Mouse (Mus musculus) liver, embryonic 16.5 days (tissue): ENCODE measurements around the gene Slc47a2. TPM values are rescaled to one million over a fixed set of nuclear protein-coding genes. Genes with fewer than 3 reads are reported as not detected.

Source experiments
- ATAC-seq: fragments of 200-750 bp; cut with Nextera tagmentation; 2 replicates; pipeline ENCODE4 v1.8.0; 2017; ENCODE audit warnings: low read depth, mild to moderate bottlenecking, moderate number of reproducible peaks, moderate library complexity
- H3K27ac ChIP-seq: fragments of 300-500 bp; sonication (generic); 2 replicates; pipeline ENCODE4 v1.5.1; 2014; ENCODE audit warnings: mild to moderate bottlenecking, low read length
- H3K27me3 ChIP-seq: fragments of 300-500 bp; sonication (generic); 2 replicates; pipeline ENCODE4 v1.6.1; 2014; ENCODE audit warnings: low read depth, low read length, mixed read lengths; ENCODE audit not compliant: control insufficient read depth, insufficient read depth
- H3K36me3 ChIP-seq: fragments of 300-500 bp; sonication (generic); 2 replicates; pipeline ENCODE4 v1.6.1; 2014; ENCODE audit warnings: mild to moderate bottlenecking; ENCODE audit not compliant: control insufficient read depth, insufficient read depth
- H3K4me1 ChIP-seq: fragments of 300-500 bp; sonication (generic); 2 replicates; pipeline ENCODE4 v1.6.1; 2014; ENCODE audit warnings: low read depth, low read length, mixed read lengths; ENCODE audit not compliant: control insufficient read depth
- H3K4me2 ChIP-seq: fragments of 300-500 bp; sonication (generic); 2 replicates; pipeline ENCODE4 v1.6.1; 2014; ENCODE audit warnings: low read depth, low read length, mixed read lengths
- H3K4me3 ChIP-seq: fragments of 300-500 bp; sonication (generic); 2 replicates; pipeline ENCODE4 v1.5.1; 2014; ENCODE audit warnings: low read depth, mild to moderate bottlenecking, low read length
- H3K9ac ChIP-seq: fragments of 300-500 bp; sonication (generic); 2 replicates; pipeline ENCODE4 v1.6.1; 2014; ENCODE audit warnings: low read depth, low read length
- H3K9me3 ChIP-seq: fragments of 300-500 bp; sonication (generic); replicated peaks from 2 replicates; pipeline ENCODE4 v1.6.1; 2016; ENCODE audit warnings: low read length; ENCODE audit not compliant: control insufficient read depth
- WGBS: fragments of 180-500 bp; shearing (Covaris S2); extraction: QIAGEN DNeasy Blood & Tissue Kit; methylation state at CpG from one replicate; pipeline ENCODE4 v1.1.7; 2014; ENCODE audit not compliant: insufficient replicate concordance; 5-methylcytosine and 5-hydroxymethylcytosine counted together
- polyA plus RNA-seq: library from polyadenylated mRNA; unstranded; fragments of >200 nt; fragmentation: Nextera tagmentation; extraction: Ambion mirVana; gene quantifications from 2 replicates; pipeline ENCODE4 v1.2.1, GENCODE M21; 2015

The Slc47a2 gene
- polyA plus RNA-seq, 1 experiment from 2014 or later, result 0.06 TPM

- H3K27ac ChIP-seq, result no peak overlapping the region
- ATAC-seq, result no peak
- 47% methylated on average over 9 of the region's 9 CpGs for WGBS
Measured at GRCm38 (mm10) chr11:61366517-61367273, 24.0 kb upstream of the Slc47a2 start.

GRCm38 (mm10) chr11:61365938-61366337 lies 23.3 kb upstream of the Slc47a2 start:
- Histone ChIP-seq H3K4me1 (no peaks in the 10 kb centered on the region; the same call in 1 of the 2 replicates), H3K4me3 (no peak overlapping the region), H3K27me3 (no peaks in the 10 kb centered on the region), H3K9ac (no peak overlapping the region), H3K36me3 (no peaks in the 10 kb centered on the region), H3K4me2 (no peak overlapping the region), H3K27ac (no peak overlapping the region), H3K9me3 (no peaks in the 10 kb centered on the region)
- whole genome bisulfite sequencing, result 47% methylated on average over 3 of the region's 3 CpGs
- ATAC-seq, result peak; percentile 13; the same call in 1 of the 2 replicates

More at GRCm38 (mm10) chr11:61366517-61367273, 24.0 kb upstream of the Slc47a2 start:
- Histone ChIP-seq H3K36me3 (no peaks in the 10 kb centered on the region), H3K9ac (no peak overlapping the region), H3K9me3 (no peaks in the 10 kb centered on the region), H3K4me1 (no peaks in the 10 kb centered on the region; the same call in 1 of the 2 replicates), H3K27me3 (no peaks in the 10 kb centered on the region), H3K4me3 (no peak overlapping the region), H3K4me2 (no peak overlapping the region)

GRCm38 (mm10) chr11:61364096-61364495 lies 21.4 kb upstream of the Slc47a2 start:
- H3K9me3 ChIP-seq, result no peaks in the 10 kb centered on the region
- H3K4me3 ChIP-seq, result no peak overlapping the region
- no peaks in the 10 kb centered on the region for H3K36me3 ChIP-seq
- WGBS, result 64% methylated on average over 6 of the region's 6 CpGs
- H3K4me2 ChIP-seq, result no peak overlapping the region
- no peak overlapping the region for H3K27ac ChIP-seq
- H3K27me3 ChIP-seq, result no peaks in the 10 kb centered on the region
- no peaks in the 10 kb centered on the region; the same call in 1 of the 2 replicates for H3K4me1 ChIP-seq
- no peak overlapping the region for H3K9ac ChIP-seq
- no peak for ATAC-seq

GRCm38 (mm10) chr11:61361515-61362190 lies 19.0 kb upstream of the Slc47a2 start:
- Histone ChIP-seq H3K9ac (no peak overlapping the region), H3K27me3 (no peaks in the 10 kb centered on the region), H3K4me3 (no peak overlapping the region), H3K9me3 (no peaks in the 10 kb centered on the region), H3K36me3 (no peaks in the 10 kb centered on the region), H3K4me1 (no peaks in the 10 kb centered on the region), H3K4me2 (no peak overlapping the region), H3K27ac (no peak overlapping the region)
- 79% methylated on average over 11 of the region's 11 CpGs for WGBS
- no peak for ATAC-seq

GRCm38 (mm10) chr11:61356600-61356999 lies 13.9 kb upstream of the Slc47a2 start:
- Histone ChIP-seq H3K9me3 (no peaks in the 10 kb centered on the region), H3K4me2 (no peak overlapping the region), H3K9ac (no peak overlapping the region), H3K27ac (no peak overlapping the region), H3K4me1 (no peaks in the 10 kb centered on the region; the same call in 1 of the 2 replicates), H3K27me3 (no peaks in the 10 kb centered on the region), H3K36me3 (no peaks in the 10 kb centered on the region), H3K4me3 (no peak overlapping the region)
- ATAC-seq, result no peak
- 75% methylated on average over 9 of the region's 9 CpGs for WGBS

- no peak overlapping the region for H3K27ac ChIP-seq
Measured at GRCm38 (mm10) chr11:61356111-61356510, 13.5 kb upstream of the Slc47a2 start.

GRCm38 (mm10) chr11:61355351-61355750 lies 12.7 kb upstream of the Slc47a2 start:
- WGBS, result 68% methylated on average over 5 of the region's 5 CpGs
- H3K9ac ChIP-seq, result no peak overlapping the region

More at GRCm38 (mm10) chr11:61356111-61356510, 13.5 kb upstream of the Slc47a2 start:
- Histone ChIP-seq H3K36me3 (no peaks in the 10 kb centered on the region), H3K4me2 (no peak overlapping the region), H3K9ac (no peak overlapping the region), H3K4me1 (no peaks in the 10 kb centered on the region; the same call in 1 of the 2 replicates), H3K4me3 (no peak overlapping the region), H3K9me3 (no peaks in the 10 kb centered on the region), H3K27me3 (no peaks in the 10 kb centered on the region)
- WGBS, result 59% methylated on average over 6 of the region's 6 CpGs
- no peak for ATAC-seq

GRCm38 (mm10) chr11:61354346-61354745 lies 11.7 kb upstream of the Slc47a2 start:
- Histone ChIP-seq H3K36me3 (no peaks in the 10 kb centered on the region), H3K9me3 (no peaks in the 10 kb centered on the region), H3K27me3 (no peaks in the 10 kb centered on the region), H3K4me1 (no peaks in the 10 kb centered on the region; the same call in 1 of the 2 replicates), H3K4me3 (no peak overlapping the region), H3K4me2 (no peak overlapping the region), H3K9ac (no peak overlapping the region), H3K27ac (no peak overlapping the region)
- ATAC-seq, result peak; percentile 76
- 54% methylated on average over 6 of the region's 6 CpGs for WGBS

More at GRCm38 (mm10) chr11:61355351-61355750, 12.7 kb upstream of the Slc47a2 start:
- H3K4me1 ChIP-seq, result no peaks in the 10 kb centered on the region; the same call in 1 of the 2 replicates
- ATAC-seq, result no peak
- no peak overlapping the region for H3K4me2 ChIP-seq
- H3K36me3 ChIP-seq, result no peaks in the 10 kb centered on the region
- H3K9me3 ChIP-seq, result no peaks in the 10 kb centered on the region
- no peak overlapping the region for H3K4me3 ChIP-seq
- H3K27ac ChIP-seq, result no peak overlapping the region
- no peaks in the 10 kb centered on the region for H3K27me3 ChIP-seq

GRCm38 (mm10) chr11:61353038-61353437 lies 10.4 kb upstream of the Slc47a2 start:
- H3K27me3 ChIP-seq, result no peaks in the 10 kb centered on the region
- H3K9ac ChIP-seq, result no peak overlapping the region
- no peak overlapping the region for H3K27ac ChIP-seq
- H3K36me3 ChIP-seq, result no peaks in the 10 kb centered on the region
- no peak overlapping the region for H3K4me2 ChIP-seq
- H3K4me3 ChIP-seq, result no peak overlapping the region
- ATAC-seq, result no peak
- H3K9me3 ChIP-seq, result no peaks in the 10 kb centered on the region
- 37% methylated on average over 2 of the region's 2 CpGs for WGBS
- H3K4me1 ChIP-seq, result no peaks in the 10 kb centered on the region; the same call in 1 of the 2 replicates
